12 mouse cellular contexts compared by ENCODE assay signal in genomic region chr4:89446765-89447487, GRCm38 (mm10).
DNase-seq lines count a peak whose midpoint lies in the region; ATAC-seq and TF ChIP-seq lines count a peak whose summit lies in the region.
"Had no signal": no experiment of that assay in that cellular context is flagged by ENCODE, and none has a peak within 500 bp of the region (broad histone marks: within the 10 kb centered on the region; RNA-seq: fewer than 3 reads in every experiment).

No protein-coding gene starts in this region.

- H3K27ac ChIP-seq in kidney, postnatal 0 days, result no peak overlapping the region

- no peaks in the 10 kb centered on the region for H3K27me3 ChIP-seq in kidney, postnatal 0 days (ENCODE audit: insufficient read depth, low read length)
- H3K27me3 ChIP-seq in Patski, result no peaks in the 10 kb centered on the region
- H3K27me3 ChIP-seq: heart, embryonic 12.5 days; megakaryocyte, embryonic 14.5 days had no signal

- CTCF ChIA-PET in Patski (lab: Charles Lee), result interaction anchor here (0.6 to 3.5 kb wide), 17 partner anchors 10 to 310 kb away, joined by 3 to 25 read pairs (median 3); partner anchors contain the start of gene Cdkn2b

- ATAC-seq in kidney, postnatal 0 days (replicated peaks; ENCODE audit: low FRiP score, low read depth), result peak; percentile 73
- ATAC-seq in Patski, result peak; percentile 65
- no peak for ATAC-seq in megakaryocyte, adult 5-6 weeks (ENCODE audit: poor library complexity, severe bottlenecking)
- ATAC-seq: inflammation-experienced regulatory T-cells, adult 6 months had no signal

- no peak overlapping the region for H3K9ac ChIP-seq in kidney, postnatal 0 days (ENCODE audit: low read depth, low read length)
- H3K9ac ChIP-seq: heart, embryonic 12.5 days had no signal

- POLR2A ChIA-PET in Patski (lab: Charles Lee), result interaction anchor here (0.6 to 1.2 kb wide), 2 partner anchors 10 to 19 kb away, joined by 3 read pairs; no protein-coding TSS in a partner anchor

- TF ChIP-seq CTCF in kidney, postnatal 0 days (IDR thresholded peaks at IDR 0.05; ENCODE audit: low read depth), result peak; percentile 41; the same call in 1 of the 2 replicates
- TF ChIP-seq CTCF in Patski (IDR thresholded peaks at IDR 0.05), result peak; percentile 51

- H3K4me2 ChIP-seq in kidney, postnatal 0 days (ENCODE audit: low read length), result no peak overlapping the region
- H3K4me2 ChIP-seq: heart, embryonic 12.5 days had no signal

- WGBS in kidney, postnatal 0 days, result 36% methylated on average over 8 of the region's 8 CpGs

- H3K9me3 ChIP-seq in kidney, postnatal 0 days (replicated peaks; ENCODE audit: low read length), result no peaks in the 10 kb centered on the region
- H3K9me3 ChIP-seq: heart, embryonic 12.5 days; megakaryocyte, embryonic 14.5 days had no signal

- H3K4me1 ChIP-seq in kidney, postnatal 0 days (replicated peaks; ENCODE audit: insufficient read depth, low read length), result 0 out of 2 replicates have a peak, but pooled peaks cover 3% of the 10 kb centered on the region

- no peak overlapping the region for H3K4me3 ChIP-seq in kidney, postnatal 0 days (replicated peaks; ENCODE audit: low read depth, low read length)
- H3K4me3 ChIP-seq: heart, embryonic 12.5 days; megakaryocyte, embryonic 14.5 days had no signal

- H3K36me3 ChIP-seq in kidney, postnatal 0 days (ENCODE audit: insufficient read depth, low read length), result no peaks in the 10 kb centered on the region
- H3K36me3 ChIP-seq: heart, embryonic 12.5 days had no signal

- in situ Hi-C loops in Patski (cut with MboI; ENCODE audit: low pct_unique_long_range_greater_than_20kb), result loop anchor here (25.0 kb wide), 1 partner anchor 135 kb away; the partner anchor contains the start of gene Cdkn2b

- DNase-seq in embryo, embryonic 11 days, result peak; percentile 21
- DNase-seq in embryo, embryonic 9.5 days (ENCODE audit: extremely low spot score), result no peak
- peak; percentile 15 for DNase-seq in kidney, postnatal 0 days (ENCODE audit: low spot score)
- no peak for DNase-seq in kidney, postnatal 36 days
- DNase-seq in Patski (ENCODE audit: low read depth, low spot score), result peak; percentile 62
- DNase-seq in cerebellum, postnatal 25 days, result peak; percentile 19 to 49
- DNase-seq in layer of hippocampus, adult 11-12 months (ENCODE audit: low spot score), result no peak
- DNase-seq: right cerebral cortex, postnatal 25 days had no signal

Comparison
In these comparisons a context has a peak if more than half of its experiments do, and no peak if none do; other contexts are left out.
1. DNase-seq: peak in embryo, embryonic 11 days (single experiment), kidney, postnatal 0 days (single experiment), Patski (single experiment) and cerebellum, postnatal 25 days (2 of 2); none in embryo, embryonic 9.5 days (single experiment), kidney, postnatal 36 days (0 of 2) and layer of hippocampus, adult 11-12 months (single experiment).